Mouse (Mus musculus) adrenal gland, postnatal 4 days (tissue): Measurements from ENCODE around the gene Taco1. TPM values are rescaled to one million over a fixed set of nuclear protein-coding genes. Genes with fewer than 3 reads are reported as not detected.
"Not testable (repeated sequence)": the region's sequence is repeated elsewhere in the genome, so short reads cannot be mapped to it uniquely, and the experiment has no call there.

Experiments
- DNase-seq, 2 experiments: peaks; one replicate each; pipeline ENCODE4 v3.0.0; 2021 to 2022; ENCODE audit warnings: low spot score in 2 of 2, mixed read lengths in 2 of 2
- long read RNA-seq, 2 experiments: library from polyadenylated mRNA; stranded (forward); transcript quantifications; one replicate each; pipeline ENCODE4 v2.0.0; 2021
- total RNA-seq, 2 experiments: library from RNA; stranded (reverse); gene quantifications; 2 replicates each; pipeline ENCODE4 v1.2.3; 2021

The Taco1 gene
- 10 to 100 TPM; 27.3 to 28.6 TPM for total RNA-seq
- long read RNA-seq, experiment 1, transcript Taco1-201 (5 exons, 1,383 nt), result major isoform, 10 of 13 reads
- long read RNA-seq, experiment 1, partial matches to known transcripts, result 1 of 13 reads
- long read RNA-seq, experiment 1, other reads (novel, unspliced or antisense), result 2 of 13 reads
- long read RNA-seq, experiment 2, transcript Taco1-201 (5 exons, 1,383 nt), result major isoform, 17 of 20 reads
- long read RNA-seq, experiment 2, partial matches to known transcripts, result 0 of 20 reads
- long read RNA-seq, experiment 2, other reads (novel, unspliced or antisense), result 3 of 20 reads

DNA sequence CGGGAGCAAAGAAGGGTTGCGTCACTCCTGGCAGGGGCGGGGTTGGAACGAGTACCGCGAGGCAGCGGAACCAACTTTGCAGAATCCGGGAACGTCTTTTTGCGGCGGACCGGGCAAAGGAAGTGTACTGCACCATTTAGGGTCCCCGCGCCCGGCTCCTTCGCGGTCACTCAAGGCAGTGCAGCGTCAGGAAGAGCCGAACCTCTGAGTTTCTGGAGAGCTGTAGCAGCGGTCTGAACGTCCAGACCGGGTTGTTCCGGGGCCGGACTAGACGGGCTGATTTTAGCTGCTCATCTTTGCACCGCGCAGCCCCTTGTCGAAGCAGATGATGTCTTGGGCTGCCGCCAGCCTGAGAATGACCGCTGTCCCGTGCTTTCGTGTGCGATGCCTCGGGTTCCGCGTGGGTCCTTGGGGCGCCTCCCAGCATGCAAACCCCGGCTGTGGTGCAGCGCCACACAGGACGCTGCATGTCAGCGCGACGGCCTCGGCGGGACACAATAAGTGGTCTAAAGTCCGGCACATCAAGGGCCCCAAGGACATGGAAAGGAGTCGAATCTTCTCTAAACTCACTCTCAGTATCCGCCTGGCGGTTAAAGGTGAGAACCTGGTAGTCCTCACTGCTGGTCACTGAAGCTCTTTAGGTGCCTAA lies at the start of gene Taco1:
Gene Taco1 (plus strand): TSS at position 139 of the 649 bp plus-strand sequence.
- DNase-seq, result peak; percentile 85 to 90

DNA sequence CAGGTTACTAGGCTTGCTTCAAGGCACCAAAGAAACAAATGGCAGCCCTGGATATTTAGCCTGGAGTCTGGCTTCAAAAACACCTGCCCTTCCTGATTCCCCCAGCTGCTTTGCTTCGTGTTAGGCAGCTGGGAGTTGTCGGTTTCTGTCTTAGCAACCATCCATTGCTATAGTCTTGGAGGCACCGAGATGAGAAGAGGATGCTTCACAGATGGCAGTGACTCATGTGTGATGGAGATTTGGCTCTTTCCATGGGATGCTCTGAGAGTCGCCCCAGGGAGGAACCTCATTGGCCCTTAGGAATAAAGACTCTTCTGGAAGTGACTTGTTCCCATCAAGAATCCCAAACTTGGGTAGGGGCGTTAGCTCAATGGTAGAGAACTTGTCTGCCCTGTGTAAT lies 49.4 kb upstream of the Taco1 start:
- no peak for DNase-seq

GRCm38 (mm10) chr11:106020051-106020763 lies 45.7 kb upstream of the Taco1 start:
- no peak for DNase-seq

DNA sequence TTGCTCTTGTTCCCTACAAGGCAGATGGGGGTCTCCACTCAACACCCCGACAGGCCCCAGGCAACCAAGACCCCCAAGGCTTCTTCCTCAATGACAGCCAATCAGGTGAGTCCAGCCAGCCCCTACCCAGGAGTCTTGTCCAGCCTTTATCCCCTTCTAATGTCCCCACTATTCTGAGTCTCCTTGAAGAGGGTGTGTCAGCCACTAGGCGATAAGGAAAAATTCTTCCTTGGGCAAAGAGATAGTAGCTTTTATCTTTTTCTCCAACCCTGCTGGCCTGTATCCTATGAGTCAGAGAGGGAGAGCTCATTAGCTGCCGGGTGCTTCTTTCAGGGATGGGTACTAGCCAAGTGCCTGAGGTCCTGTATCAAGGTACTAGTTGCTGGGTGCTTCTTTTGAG lies 40.1 kb upstream of the Taco1 start:
- DNase-seq, result no peak

DNA sequence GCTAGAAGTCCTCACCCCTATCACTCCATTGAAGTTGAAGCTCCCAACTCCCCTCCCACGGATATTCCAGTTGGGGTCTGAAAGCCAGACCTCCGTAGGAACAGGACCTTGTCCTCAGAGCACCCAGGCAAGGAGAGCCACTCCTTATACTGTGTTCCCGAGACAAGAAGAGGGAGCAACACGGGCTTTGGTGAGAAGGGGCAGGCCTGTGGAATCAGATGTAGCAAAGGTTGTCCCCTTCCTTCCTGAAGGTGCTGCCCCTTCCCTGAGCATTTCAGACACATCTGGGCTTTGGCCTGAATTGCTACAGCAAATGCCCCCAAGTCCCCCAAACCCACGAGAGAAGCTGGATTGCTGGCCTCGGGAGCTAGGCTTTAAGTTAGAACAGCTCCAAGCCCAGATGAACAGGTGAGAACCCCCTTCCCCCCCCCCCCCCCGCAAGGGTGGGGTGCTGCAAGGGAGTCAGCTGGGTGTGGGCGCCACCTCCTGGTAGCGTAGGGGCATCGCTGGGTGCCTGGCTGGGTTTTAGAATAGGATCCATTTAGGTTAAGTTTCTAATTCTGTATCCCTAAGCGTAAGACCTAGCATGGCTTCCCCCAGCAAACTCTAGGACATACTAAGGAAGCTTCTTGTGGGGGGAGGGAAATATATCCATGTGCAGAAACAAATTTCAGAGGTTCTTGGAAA lies 39.3 kb upstream of the Taco1 start:
- DNase-seq, result peak in 1 of 2 experiments; percentile 34

DNA sequence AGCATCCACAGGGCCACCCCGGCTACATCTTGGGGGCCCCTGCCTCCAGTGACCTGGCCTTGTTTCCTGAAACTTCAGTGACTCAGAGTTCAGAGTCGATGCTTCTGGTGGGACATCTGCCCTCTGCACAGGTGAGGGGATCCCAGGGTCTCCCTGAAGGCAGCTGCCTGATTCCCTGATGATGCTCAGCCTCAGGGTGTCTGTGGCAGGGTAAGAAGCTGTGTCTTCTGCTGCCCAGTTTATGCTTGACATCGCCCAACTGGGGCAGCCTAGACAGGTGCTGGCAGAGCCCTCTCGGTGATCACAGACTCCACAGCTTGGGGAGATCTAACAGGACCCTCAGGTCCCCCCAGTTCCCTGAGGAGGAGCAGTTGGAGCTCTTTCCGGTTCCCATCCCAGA lies 38.3 kb upstream of the Taco1 start:
- no peak for DNase-seq

GRCm38 (mm10) chr11:106032074-106032473 lies 33.8 kb upstream of the Taco1 start:
- not testable (repeated sequence) for DNase-seq

DNA sequence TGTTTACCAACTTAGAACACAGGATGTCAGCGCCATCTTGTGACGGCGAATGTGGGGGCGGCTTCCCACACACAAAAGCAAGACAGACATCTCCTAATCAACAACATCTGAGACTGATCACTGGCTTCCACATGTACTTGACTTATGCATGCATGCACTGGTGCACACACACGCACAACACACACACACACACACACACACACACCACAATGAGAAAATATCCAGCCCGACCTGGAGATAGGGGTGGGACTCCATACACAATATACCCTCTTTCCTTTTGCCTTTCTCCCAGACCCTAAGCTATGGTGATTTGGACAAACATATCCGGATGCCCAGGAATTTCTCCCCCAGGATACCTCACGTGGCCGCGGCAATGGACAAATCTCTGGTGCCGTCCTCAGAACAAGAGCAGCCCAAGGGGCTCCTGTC lies 32.4 kb upstream of the Taco1 start:
- no peak for DNase-seq

DNA sequence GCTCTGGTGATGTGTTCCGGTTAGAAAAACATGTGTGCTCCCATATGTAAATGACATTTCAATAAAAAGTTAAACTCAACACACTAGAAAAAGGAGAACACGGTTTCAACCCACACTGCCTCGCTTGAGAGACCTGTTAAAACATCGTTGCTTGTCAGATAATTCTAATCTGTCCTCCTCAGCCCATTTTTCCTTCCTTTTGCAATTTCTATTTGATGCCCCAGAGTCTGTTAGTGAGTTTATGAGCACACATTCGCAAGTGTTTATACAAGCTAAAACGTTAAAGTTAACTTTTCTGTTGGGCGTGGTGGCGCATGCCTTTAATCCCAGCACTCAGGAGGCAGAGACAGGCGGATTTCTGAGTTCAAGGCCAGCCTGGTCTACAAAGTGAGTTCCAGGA lies 30.9 kb upstream of the Taco1 start:
- DNase-seq, result no peak

GRCm38 (mm10) chr11:106036548-106037417 lies 29.1 kb upstream of the Taco1 start, which contains the start of gene Dcaf7:
TSS of gene Dcaf7 (plus strand) at chr11:106036872.
- DNase-seq, result peak; percentile 87 to 95

DNA sequence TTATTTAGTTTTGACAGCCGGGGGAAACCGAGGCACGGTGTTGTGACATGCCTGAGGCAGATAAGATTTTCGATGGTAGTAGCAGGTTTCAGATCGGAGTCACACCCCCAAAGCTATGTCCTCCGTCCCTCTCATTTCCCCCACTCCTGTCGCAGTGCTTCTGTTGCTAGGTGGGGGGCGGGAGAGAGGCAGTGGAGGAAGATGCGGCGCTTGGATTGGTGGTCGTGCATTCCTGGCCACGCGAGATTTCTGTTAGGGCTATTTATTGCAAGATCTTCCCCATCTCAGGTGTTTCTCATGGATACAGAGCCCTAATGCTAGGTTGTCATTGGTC lies 28.5 kb upstream of the Taco1 start:
- DNase-seq, result peak in 1 of 2 experiments; percentile 21

DNA sequence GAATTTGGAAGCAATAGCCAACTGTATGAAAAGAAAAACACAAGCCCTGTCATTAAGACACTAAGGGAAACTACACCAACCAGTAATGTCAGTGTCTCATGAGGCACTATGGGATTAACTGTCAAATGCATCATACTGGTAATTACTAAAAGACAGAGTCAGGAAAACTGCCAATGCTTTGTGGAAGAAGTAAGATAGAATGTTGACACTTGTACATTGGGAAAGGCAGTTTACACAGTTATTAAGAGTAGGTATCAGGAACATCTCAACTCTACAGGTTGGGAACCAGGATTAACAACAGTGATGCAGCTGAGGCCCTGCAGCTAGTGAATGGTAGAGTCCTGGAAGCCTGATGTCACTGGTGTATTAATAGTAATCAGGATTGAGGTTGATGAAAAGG lies 21.5 kb upstream of the Taco1 start:
- no peak for DNase-seq

DNA sequence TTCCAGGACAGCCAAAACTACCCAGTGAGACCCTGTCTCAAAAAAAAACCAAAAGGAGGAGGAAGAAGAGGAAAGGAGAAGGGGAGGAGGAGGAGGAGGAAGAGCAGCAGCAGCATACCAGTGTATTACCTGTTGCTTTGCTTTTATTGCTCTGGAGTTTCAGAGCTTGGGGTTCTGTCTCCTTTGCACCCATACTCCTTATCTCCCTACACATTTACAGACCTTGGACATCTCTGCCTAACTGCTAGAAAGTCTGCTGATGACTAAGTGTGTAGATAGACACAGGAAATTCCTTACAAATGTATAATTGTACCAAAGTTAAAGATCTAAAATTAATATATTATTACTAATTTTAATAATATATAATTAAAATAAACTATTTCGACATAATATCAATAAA lies 20.6 kb upstream of the Taco1 start:
- no peak for DNase-seq

DNA sequence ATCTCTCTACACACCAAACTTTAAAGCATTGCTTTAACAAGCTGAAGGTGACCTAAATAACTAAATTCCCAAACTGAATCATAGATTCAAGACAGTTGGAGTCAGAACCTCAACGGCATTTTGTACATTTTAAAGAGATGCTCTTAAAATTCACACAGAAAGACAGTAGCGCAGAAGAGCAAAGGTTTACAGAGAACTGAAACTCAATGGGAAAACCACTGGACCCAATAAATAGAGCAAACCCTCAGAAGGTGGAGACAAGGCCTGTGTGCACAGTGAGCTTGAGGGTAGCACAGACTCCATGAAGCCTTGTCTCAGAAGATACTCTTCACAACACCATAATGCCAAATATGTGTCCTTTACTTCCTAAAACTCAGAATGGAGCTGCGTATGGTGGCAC lies 20.1 kb upstream of the Taco1 start:
- DNase-seq, result no peak

GRCm38 (mm10) chr11:106046584-106046983 lies 19.3 kb upstream of the Taco1 start:
- no peak for DNase-seq

DNA sequence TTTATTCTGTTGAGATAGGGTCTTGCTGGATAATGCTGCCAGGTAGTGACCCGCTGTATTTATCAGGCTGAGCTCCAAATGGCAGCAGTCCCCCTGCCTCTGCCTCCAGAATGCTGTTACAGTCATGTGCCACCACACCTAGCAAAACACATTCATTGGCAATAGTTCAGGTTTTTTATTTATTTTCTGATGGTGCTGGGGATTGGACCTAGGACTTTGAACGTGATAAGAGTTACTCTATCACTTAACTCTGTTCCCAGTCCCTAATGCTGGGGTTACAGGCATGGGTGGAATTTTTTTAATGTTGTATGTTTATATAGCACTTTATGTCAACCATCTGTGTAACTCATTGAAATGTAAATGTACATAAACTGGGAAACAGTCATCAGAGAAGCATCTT lies 11.9 kb upstream of the Taco1 start:
- DNase-seq, result no peak

- DNase-seq, result no peak
Measured at GRCm38 (mm10) chr11:106054600-106054999, 11.3 kb upstream of the Taco1 start.

GRCm38 (mm10) chr11:106055341-106055740 lies 10.5 kb upstream of the Taco1 start:
- DNase-seq, result no peak

- DNase-seq, result no peak
Measured at GRCm38 (mm10) chr11:106056819-106057491, 8.9 kb upstream of the Taco1 start.

GRCm38 (mm10) chr11:106058020-106058419 lies 7.8 kb upstream of the Taco1 start:
- DNase-seq, result no peak
